Mouse (Mus musculus) retina, adult 2 months (tissue): ENCODE results near the gene Ccdc177.
A peak's percentile ranks its signal among the peaks of the same experiment; 100 is the strongest.

Experiments
- DNase-seq: peaks from one replicate; pipeline ENCODE4 v3.0.0-alpha.2; 2012; ENCODE audit warnings: low read depth, low spot score

Gene Ccdc177

DNA sequence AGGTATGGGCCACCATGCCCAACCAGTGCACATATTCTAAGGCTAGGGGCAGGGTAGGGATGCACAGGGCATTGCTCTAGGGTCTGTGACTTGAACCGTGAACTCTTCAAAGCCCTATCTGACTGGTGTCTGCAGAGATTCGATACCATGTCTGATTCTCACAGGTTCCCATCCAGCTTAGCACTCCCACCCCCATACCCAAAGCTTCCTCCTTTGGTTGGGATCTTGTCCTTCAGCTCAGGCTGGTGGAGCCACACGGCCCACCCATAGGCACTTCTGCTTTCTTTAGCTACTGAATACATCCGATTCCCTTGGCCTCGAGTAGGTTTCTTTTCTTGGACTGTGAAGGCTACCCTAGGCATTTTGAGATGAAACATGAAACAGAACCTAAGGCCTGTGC is 24.5 kb upstream of the Ccdc177 start:
- DNase-seq, result no peak

DNA sequence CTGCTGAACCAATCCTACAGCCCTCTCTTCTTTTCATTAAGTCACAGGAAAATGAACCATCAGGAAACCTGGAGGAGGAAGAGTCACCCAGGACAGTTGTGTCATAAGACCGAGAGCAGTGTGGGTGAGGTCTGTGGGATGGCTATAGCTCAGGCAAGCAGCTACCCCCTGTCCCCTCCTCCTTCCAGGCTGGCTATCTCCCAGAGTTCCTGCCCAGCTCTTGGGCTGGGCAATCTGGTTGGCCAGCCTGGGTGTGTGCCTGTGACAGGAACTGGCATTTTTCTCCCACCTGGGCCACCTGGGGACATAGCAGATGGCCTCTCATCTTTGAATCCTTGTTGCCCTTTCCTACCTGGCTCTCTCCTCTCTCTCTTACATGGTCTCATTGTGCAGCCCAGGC is 23.4 kb upstream of the Ccdc177 start:
- DNase-seq, result no peak

DNA sequence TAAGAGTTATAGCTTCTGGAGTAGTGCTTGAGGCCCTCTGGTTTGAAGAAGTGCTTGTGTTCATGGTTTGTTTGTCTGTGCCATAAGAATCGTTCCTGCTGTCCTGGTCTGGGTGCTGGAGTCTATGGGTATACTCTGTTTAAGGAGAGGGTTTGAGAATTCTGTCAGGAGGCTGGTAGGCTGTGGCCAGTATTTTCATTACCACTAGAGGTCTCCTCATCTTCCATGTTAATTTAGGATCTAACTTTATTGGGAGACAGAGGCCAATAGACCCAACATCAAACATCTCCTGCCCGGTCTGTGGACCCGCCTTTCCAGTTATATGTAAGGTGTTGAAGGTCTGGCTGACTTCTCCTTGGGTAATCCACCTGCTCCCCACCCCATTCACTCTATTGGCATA is 22.4 kb upstream of the Ccdc177 start:
- DNase-seq, result no peak

DNA sequence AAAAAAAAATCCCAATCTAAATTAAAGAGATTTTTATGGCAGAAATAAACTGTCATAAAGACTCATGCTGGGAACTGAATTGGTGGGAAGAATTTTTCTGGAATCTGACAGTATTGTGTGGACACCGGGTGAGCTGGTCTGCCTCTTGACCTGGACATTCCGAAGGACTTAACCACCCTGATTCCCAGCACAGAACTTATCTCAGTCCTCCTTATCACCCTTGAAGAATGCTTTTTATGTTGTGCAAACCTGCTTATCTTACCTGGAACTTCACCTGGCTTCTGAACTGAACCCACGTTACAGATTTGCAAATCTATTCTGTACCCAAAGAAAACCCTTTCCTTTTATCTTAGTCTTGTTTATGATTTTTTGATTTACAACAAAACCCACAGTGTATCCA is 21.7 kb upstream of the Ccdc177 start:
- DNase-seq, result no peak

DNA sequence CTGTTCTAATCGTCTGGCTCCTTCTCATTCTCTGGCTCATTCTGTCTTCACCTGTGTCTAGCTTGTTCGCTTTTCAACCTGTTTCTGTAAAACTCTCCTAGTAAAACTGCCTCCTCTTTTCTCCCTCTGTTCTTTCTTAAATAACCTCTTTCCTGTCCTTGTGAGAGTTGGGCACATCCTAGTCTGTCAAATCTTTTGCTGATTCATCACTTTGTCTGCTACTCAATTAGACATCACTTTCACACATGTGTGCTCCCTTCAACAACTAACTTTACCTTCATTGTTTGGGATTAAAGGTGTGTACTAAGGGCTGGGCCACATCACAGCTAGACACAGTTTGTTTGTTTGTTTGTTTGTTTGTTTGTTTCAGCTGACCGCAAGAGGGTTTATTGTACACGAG is 19.3 kb upstream of the Ccdc177 start:
- DNase-seq, result no peak

DNA sequence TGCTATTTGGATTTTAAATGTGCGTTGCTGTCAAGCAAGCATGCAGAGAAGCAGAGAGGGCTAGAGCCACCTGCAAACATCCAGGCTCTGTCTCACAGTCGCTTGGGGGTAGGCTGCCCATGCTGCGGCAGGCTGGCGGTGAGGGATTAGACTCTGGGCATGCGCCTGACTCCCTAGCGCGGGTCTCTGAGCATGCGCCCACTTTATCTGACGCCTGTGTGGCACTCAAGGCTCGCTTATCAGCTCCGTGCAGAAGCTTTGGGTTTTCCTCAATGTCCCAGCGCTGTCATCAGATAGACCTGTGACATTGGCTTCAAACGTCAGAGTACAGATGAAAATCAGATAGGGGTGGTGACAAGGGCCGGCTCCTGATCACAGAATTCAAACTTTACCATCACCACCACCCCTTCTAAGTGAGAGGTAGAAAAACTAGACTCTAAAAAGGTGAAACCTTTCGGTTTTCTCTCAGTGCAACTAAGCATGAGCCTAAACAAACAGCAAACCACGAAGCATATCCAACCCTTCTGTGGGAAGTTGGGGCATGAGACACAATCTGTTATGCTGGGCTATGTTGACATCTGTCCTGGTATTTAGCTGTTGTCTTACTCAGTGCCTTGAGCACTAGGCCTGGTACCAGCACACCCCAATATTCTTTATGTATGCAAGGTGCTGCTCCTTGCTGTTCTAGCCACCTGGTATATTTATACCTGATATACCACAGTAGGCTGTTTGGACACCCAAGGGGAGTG is 17.9 kb upstream of the Ccdc177 start:
- DNase-seq, result no peak

DNA sequence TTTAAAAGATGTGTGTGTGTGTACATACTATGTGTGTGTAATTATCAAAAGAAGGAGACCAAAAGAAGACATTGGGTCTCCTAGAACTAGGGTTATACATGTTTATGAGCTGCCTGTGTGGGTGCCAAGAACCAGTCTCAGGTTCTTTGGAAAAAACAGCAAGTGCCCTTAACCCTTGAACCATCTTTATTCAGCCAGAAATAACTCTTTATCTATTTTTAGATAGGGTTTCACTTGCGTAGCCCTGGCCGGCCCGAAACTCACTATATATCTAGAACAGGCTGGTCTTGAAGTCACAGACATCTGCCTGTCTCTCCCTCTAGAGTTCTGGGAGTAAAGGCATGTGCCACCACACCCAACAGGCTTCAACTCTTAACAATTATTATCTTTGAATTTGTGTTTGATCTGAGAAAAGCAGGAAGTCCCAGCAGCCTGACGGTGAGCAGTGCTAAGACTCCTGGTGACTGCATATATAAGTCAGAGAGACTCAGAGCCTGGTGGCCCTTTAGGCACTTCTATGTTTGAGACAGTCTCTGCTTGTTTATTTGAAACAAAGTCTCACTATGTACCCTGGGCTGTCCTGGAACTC is 15.7 kb upstream of the Ccdc177 start:
- no peak for DNase-seq

DNA sequence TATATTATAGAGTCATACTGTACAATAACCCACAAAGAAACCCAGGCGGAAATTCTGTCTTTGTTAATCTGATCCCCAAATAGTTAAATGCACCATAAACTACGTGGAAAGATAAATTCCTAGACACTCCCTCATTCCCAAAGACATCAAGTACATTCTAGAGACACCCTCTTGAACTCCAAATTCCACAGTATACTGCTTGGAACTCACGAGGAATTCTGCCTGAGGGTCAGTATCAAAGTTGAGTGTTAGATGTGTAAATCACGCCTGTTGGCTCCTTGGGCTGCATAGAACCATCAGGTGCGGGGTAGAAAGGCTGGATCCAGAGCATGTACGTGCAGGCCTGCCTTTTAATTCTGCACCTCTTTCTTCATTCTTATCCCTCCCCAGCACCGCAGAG is 14.3 kb upstream of the Ccdc177 start:
- DNase-seq, result no peak

DNA sequence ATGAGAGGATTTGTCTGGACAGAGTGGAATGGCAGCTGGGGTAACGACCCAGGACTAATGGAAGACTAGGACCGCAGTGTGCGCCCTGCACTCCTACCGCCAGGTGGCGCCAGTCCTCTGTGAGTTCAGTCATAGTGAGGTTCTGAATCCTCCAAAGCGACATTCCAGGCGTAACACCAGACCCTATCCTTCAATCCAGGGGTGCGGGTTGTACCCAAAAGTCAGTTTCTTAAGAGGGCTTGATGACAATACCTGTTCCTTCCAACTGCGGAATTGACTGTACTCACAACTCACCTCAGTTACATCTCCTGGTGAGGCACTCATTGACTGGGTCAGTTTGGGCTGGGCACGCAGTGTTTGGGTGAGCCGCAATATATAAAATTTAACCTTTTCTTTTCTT is 9.2 kb upstream of the Ccdc177 start:
- DNase-seq, result peak; percentile 73

DNA sequence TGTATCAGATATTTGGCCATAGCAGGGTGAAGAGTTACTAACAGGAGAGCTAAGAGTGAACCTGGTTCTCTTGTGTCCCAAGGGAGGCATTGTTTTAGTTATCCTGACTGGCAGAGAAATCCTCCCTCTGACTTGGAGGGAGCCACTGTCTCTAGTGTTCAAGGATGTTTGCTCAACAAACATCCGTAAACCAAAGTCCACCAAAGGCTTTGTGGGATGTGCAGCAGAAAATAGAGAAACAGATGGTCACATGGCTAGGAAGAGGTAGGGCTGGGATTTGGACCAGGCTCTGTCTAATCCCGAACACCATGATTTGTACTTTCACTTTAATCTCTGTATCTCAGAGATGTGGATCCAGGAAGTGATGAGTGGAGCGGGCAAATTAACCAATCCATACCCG is 3.6 kb upstream of the Ccdc177 start:
- no peak for DNase-seq

DNA sequence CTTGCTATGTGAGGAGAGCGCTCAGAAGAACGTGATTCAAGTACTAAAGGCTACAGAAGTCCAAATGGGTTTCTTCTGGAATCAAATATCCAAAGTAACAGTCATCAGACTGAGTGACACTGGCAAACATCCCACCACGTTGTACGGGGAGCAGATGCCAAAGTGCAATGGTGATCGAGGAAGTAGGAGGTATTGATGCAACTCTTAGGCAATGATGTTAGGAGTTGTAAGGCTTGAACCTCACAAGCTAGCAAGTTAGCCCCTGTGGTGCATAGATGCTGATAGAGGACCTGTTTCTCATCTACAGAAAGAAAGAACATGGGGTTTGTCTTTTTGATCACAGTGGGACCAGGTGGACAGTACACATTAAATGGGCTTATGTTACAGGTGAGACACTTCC is 2.5 kb upstream of the Ccdc177 start:
- no peak for DNase-seq

DNA sequence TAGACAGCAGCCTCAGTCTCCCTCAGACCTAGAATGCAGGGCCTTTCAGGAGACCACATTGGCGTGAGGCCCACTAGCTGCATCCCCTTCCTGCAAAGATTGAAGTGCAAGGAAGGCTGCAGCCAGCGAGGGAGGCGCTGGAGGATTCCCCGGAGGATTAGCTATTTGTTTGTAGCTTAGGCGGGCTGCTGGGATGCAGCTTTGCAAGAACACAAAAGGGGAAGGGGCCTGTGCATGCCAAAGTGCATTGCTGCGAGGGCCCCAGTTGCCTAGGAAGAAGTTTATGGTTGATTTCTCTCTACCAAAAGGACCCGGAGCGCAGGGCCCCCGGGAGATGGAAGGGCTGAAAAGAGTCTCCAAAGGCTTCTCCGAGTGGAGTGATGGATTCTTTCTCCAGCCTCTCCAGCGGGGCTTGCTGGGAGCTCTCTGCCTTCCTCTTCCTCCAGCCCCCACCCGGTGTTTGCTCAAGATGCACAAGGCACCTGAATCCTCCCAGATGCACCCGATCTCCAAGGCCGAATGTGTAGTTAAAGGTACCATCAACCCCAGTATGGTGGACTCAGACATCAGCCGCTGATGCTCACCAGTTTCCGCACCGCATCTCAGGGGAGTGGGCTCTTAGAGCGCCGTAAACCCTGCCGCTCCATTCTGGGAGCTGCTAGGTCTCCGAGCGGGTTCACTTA is 633 bp downstream of the Ccdc177 start:
- DNase-seq, result no peak

DNA sequence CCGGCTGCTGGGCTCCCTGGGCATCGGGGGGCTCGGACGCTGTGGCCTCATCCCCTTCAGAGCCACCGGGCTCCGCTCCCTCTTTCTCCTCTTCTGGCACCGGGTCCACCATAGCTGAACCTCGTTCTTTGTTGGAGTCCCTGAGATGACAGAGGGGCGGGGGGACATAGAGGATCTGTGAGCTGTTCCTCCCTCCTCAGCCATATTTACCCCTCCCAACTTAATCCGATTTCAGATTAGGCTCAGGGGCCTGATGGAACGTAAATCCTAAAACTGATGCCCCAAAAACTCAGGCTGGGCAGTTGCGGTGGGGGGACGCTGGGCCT is 1.1 kb downstream of the Ccdc177 start:
- DNase-seq, result peak; percentile 83

DNA sequence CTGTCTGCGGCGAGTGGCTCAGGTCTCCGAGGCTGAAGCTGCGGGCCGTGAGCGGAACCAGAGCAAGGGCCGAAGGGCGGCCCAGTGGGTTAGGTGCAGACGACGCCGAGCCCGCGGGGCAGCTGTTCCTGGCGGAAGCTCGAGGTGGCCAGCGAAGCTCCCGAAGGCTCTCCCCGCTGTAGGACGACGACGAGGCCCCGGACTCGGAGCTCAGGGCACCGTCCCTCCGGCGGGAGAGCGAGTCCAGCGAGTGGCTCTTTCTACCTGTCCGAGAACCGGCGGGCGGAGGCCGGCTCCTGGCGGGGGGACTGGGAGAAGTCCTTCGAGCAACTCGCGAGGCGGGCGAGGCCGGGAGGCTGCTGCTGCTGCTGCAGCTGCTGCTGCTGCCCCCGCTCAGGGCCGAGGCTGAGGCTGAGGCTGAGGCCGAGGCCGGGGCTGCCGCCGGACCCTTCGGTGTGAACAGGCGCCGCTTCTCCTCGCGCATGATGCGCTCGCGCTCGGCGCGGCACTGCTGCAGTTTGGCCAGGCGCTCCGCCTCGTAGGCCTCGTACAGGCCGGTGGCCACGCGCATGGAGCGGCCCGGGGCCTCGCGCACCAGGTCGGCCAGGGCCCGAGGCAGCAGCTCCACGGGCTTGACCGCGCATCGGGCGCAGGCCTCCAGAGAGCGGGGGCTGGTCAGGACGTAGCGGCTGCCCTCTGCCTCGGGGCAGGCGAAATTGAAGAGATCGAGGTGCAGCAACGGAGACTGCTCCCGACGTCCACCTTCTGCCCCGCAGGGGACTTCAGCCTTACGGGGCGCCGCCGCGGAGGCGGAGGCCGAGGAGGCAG is 1.7 kb downstream of the Ccdc177 start:
- DNase-seq, result no peak

DNA sequence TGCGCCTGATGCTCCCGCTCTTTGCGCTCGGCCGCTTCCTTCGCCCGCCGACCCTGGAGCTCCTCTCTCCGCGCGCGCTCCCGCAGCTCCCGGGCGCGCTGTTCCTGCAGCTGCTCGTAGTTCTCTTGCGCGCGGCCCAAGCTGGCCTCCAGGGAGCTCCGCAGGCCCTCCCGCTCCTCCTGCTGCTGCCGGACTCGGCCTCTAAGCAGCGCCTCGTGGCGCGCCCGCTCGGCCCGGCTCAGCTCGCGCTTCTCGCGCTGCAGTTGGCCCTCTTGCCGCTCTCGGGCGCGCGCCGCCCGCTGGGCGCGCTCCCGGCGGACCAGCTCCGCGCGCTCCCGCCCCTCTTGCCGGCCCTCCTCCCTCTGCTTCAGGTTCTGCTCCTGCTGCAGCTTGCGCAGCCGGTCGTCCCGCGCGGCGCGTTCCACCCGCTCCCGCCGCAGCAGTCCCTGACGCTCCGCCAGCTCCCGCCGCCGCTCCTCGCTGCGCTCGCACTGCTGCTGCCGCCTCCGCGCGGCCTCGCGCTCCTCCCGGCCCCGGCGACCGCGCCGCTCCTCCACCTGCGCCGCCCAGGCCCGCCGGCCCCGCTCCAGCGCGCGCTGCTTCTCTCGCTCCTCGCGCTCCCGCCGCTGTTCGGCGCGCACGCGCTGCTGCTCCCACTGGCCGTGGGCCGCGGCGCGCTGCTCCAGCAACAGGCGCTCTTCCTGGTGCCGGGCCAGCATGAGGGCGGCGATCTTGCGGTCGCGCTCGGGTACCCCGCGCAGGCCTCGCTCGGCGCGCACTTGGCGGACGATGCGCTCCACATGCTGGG is 2.5 kb downstream of the Ccdc177 start:
- DNase-seq, result no peak

DNA sequence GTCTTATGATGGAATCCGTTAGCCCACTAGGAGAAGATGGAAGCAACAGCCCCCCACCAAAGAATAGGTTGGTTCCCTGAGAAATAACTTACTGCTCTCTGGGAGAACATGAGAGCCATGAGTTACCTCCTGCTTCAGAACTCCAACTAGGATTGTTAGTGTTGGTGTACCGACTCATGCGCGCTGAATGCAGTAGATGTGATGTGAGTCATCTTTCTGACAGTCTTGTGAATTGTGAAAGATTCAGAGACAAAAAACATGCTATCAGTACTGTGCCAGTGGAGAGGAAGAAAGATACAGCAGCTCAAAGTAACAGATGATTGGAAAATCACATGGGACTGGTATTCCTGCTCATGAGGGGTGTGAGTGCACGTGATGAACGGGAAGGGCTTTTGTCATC is 8.9 kb downstream of the Ccdc177 start:
- DNase-seq, result no peak

DNA sequence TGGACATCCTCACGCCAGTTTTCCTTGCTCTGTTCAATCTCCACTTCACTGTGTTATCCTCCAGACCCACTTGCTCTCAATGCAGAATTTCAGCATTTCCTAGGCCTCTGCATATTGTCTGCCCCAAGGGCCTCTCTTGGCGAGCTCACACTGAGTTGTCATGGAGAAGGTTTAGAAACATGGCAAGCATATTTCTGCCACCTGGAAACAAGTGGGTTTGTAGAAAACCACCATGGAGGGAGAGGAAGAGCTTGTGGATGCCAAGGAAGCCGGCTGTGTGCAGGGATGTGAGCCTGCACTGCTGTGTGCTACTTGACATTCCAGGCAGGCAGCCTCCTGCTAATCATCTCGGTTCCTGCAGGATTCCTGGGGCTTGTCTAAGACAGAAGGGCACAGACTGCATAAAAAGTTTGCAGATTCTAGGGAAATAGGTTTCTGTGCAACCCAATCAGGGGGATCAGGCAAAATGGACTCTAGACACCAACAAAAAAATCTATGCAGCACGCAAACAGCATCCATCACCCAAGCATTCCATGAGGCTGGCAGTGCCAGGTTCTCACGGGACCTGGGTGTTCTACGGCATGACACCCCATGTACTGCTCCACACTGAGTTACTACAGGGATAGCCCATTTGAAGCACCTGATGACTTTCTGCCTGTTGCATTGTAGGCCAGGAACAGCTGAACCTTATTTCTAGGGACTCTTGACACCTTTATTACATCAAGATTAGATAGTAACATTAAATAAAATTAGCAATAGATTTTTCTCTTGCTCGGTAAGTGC is 14.3 kb downstream of the Ccdc177 start:
- no peak for DNase-seq

DNA sequence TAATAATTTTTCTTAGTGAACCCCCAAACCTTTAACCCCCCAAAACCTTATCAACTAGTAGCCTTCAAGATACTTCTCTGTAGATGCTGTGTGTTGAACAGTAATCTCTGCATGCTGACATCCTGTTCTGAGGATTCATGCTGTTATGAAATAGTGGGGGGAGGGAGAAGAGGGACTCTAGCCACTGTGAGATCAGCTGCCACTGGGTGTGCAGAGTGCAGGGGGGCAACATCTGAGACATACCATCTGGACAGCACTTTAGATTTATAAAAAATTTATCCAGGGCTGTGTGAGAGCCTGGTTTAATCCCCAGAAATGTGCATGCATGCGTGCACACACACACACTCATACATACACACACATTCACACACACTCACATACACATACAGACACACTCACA is 15.9 kb downstream of the Ccdc177 start:
- DNase-seq, result no peak

DNA sequence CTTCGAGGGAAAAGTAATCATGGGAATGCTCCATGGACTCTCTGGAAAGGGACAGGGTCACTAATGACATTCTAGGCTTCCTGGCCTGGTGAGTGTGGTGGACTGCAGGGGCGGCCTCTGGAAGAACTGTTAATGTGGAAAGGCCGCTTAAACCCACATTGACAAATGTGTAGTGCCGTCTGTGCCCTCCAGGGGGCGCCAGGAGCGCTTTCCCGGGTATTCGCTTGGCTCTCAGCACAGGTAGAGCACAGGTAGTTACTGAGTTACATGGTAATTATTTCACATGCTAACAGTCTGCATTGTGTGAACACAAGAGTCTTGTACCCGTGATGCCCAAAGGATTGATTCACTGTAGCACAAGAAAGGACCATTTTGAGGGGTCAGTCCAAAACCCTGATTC is 21.0 kb downstream of the Ccdc177 start:
- DNase-seq, result no peak

DNA sequence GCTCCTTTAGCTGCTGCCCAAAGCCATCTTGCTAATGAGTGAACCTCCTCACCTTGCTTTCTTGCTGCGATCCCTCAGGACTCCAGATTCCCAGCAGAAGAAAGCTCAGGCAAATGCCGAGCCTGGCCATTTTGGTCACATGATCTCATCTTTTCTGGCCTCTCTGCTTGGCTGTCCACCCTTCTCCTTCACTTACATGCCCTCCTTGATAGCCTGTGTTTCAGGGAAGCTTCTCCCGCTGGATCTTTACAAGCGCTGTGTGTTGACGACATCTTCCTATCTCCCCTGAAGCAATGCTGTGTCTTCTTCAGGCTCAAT is 23.2 kb downstream of the Ccdc177 start:
- no peak for DNase-seq
